Mouse (Mus musculus) heart, adult 2 months (tissue): Measurements from ENCODE around the gene Bik. TPM values are rescaled to one million over a fixed set of nuclear protein-coding genes. Genes with fewer than 3 reads are reported as not detected.

Source experiments
- DNase-seq, 2 experiments: peaks; one replicate each; pipeline ENCODE4 v3.0.0; 2021
- H3K27ac ChIP-seq: fragments of 200-600 bp; 2 replicates; pipeline ENCODE4 v1.8.1; 2022
- H3K27me3 ChIP-seq: fragments of 200-500 bp; 2 replicates; pipeline ENCODE4 v1.6.1; 2012; ENCODE audit warnings: mild to moderate bottlenecking, low read length, inconsistent platforms, mixed read lengths; ENCODE audit not compliant: control insufficient read depth, insufficient read depth
- H3K36me3 ChIP-seq: fragments of 200-500 bp; 2 replicates; pipeline ENCODE4 v1.6.1; 2012; ENCODE audit warnings: low read length, inconsistent platforms; ENCODE audit not compliant: control insufficient read depth, insufficient read depth
- H3K4me1 ChIP-seq: fragments of 200-500 bp; 2 replicates; pipeline ENCODE4 v1.6.1; 2011; ENCODE audit warnings: low read length; ENCODE audit not compliant: control insufficient read depth, insufficient read depth
- H3K4me3 ChIP-seq: fragments of 200-600 bp; 2 replicates; pipeline ENCODE4 v1.8.1; 2022
- H3K79me2 ChIP-seq: fragments of 200-500 bp; replicated peaks from 2 replicates; pipeline ENCODE4 v1.6.1; 2012; ENCODE audit warnings: mild to moderate bottlenecking, inconsistent platforms, low read length, moderate library complexity, mixed read lengths; ENCODE audit not compliant: control insufficient read depth, insufficient read depth
- H3K9ac ChIP-seq: fragments of 200-500 bp; 2 replicates; pipeline ENCODE4 v1.6.1; 2012; ENCODE audit warnings: low read depth, mild to moderate bottlenecking, control low read depth, inconsistent platforms, low read length, mixed read lengths
- CTCF ChIP-seq: fragments of 200-600 bp; IDR thresholded peaks from 2 replicates; pipeline ENCODE4 v1.8.1; 2022; ENCODE audit warnings: antibody characterized with exemption, mild to moderate bottlenecking, moderate library complexity
- EP300 ChIP-seq: fragments of 200-500 bp; IDR thresholded peaks from 2 replicates; pipeline ENCODE4 v1.6.1; 2011; ENCODE audit warnings: low read depth, low read length, control low read depth; ENCODE audit not compliant: insufficient read depth
- POLR2A ChIP-seq: fragments of 200-500 bp; IDR thresholded peaks from 2 replicates; pipeline ENCODE4 v1.6.1; 2011; ENCODE audit warnings: mild to moderate bottlenecking, low read depth, low read length, control low read depth; ENCODE audit not compliant: insufficient read depth
- WGBS: fragments of 180-500 bp; shearing (Covaris S2); methylation state at CpG from one replicate; pipeline ENCODE4 v1.1.7; 2018; 5-methylcytosine and 5-hydroxymethylcytosine counted together
- intact Hi-C: fragments of 180-260 bp; cut with DNase I; formaldehyde crosslinking; loops from one replicate; pipeline ENCODE4 v1.15.1; 2025
- polyA plus RNA-seq: library from polyadenylated mRNA; depleted of rRNA; stranded (reverse); fragments of >200 nt; gene quantifications from 2 replicates; pipeline ENCODE4 v1.2.3, GENCODE M21; 2012
- total RNA-seq, 2 experiments: library from RNA; stranded (reverse); gene quantifications; 2 replicates each; pipeline ENCODE4 v1.2.3; 2021

Bik gene
- total and polyA plus RNA-seq, 3 experiments = 8.3 to 11.7 (median 10.9) TPM

GRCm38 (mm10) chr15:83483482-83483881, 43.2 kb upstream of the Bik start:
- TF ChIP-seq EP300 (no peak), POLR2A (no peak), CTCF (peak; percentile 64)
- intact Hi-C loops = no loop called here

DNA sequence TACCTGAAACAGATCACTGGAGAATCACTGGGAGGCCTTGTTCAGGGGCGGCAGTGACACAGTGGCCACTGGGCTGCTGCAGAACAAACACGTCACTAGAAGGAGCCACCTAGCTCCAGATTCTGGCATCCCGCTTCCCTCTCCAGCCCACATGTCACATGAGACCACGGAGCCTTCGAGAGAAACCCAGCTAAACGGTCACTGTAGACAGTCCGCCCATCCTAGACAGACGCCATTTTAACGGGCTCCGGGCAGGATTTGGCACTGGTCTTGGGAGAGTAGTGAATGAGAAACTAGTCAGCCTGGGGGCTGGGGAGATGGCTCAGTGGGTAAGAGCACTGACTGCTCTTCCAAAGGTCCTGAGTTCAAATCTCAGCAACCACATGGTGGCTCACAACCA, 42.4 kb upstream of the Bik start:
- DNase-seq = no peak
- TF ChIP-seq EP300 (no peak), POLR2A (no peak), CTCF (no peak)
- Histone ChIP-seq H3K36me3 (no peaks in the 10 kb centered on the region), H3K27me3 (no peaks in the 10 kb centered on the region), H3K9ac (no peak overlapping the region), H3K4me1 (peaks cover 7% of the 10 kb centered on the region; the same call in 1 of the 2 replicates), H3K4me3 (no peak overlapping the region), H3K27ac (no peak overlapping the region), H3K79me2 (no peaks in the 10 kb centered on the region)
- 93% methylated on average over 10 of the region's 10 CpGs for WGBS
- intact Hi-C loops = no loop called here

More at GRCm38 (mm10) chr15:83483482-83483881, 43.2 kb upstream of the Bik start:
- no peak overlapping the region for H3K9ac ChIP-seq
- no peaks in the 10 kb centered on the region for H3K27me3 ChIP-seq
- 47% methylated on average over 2 of the region's 2 CpGs for WGBS
- H3K4me1 ChIP-seq = peaks cover 7% of the 10 kb centered on the region; the same call in 1 of the 2 replicates
- H3K27ac ChIP-seq = no peak overlapping the region
- peak in 1 of 2 experiments; percentile 26 for DNase-seq
- H3K79me2 ChIP-seq = no peaks in the 10 kb centered on the region
- no peaks in the 10 kb centered on the region for H3K36me3 ChIP-seq
- H3K4me3 ChIP-seq = no peak overlapping the region

GRCm38 (mm10) chr15:83487477-83488115, 39.1 kb upstream of the Bik start:
- Histone ChIP-seq H3K4me3 (peak overlapping the region; percentile 44; the same call in 1 of the 2 replicates), H3K9ac (peak overlapping the region; percentile 7; the same call in 1 of the 2 replicates), H3K36me3 (no peaks in the 10 kb centered on the region), H3K27ac (peak overlapping the region; percentile 66), H3K79me2 (no peaks in the 10 kb centered on the region), H3K4me1 (peaks cover 7% of the 10 kb centered on the region; the same call in 1 of the 2 replicates), H3K27me3 (no peaks in the 10 kb centered on the region)
- intact Hi-C loops = loop anchor here (2.0 kb wide), 1 partner anchor 15 kb away; no protein-coding TSS in a partner anchor
- TF ChIP-seq EP300 (peak; percentile 31; the same call in 1 of the 2 replicates), POLR2A (no peak), CTCF (peak; percentile 33)
- DNase-seq = peak in 1 of 2 experiments; percentile 51
- WGBS = 38% methylated on average over 9 of the region's 9 CpGs

- Histone ChIP-seq H3K27me3 (no peaks in the 10 kb centered on the region), H3K4me3 (peak overlapping the region; percentile 44), H3K79me2 (no peaks in the 10 kb centered on the region), H3K36me3 (no peaks in the 10 kb centered on the region), H3K9ac (no peak overlapping the region), H3K27ac (peak overlapping the region; percentile 66), H3K4me1 (peaks cover 7% of the 10 kb centered on the region; the same call in 1 of the 2 replicates)
- intact Hi-C loops = no loop called here
- WGBS = 66% methylated on average over 20 of the region's 20 CpGs
- peak; percentile 78; the same call in 1 of the 2 replicates for TF ChIP-seq EP300
- no peak for TF ChIP-seq CTCF
- peak; percentile 48; the same call in 1 of the 2 replicates for TF ChIP-seq POLR2A
- peak; percentile 43 to 52 for DNase-seq
Measured at GRCm38 (mm10) chr15:83489471-83489870, 37.2 kb upstream of the Bik start.

GRCm38 (mm10) chr15:83491891-83492290, 34.8 kb upstream of the Bik start:
- Histone ChIP-seq H3K27ac (no peak overlapping the region), H3K9ac (no peak overlapping the region), H3K79me2 (no peaks in the 10 kb centered on the region), H3K4me1 (peaks cover 7% of the 10 kb centered on the region; the same call in 1 of the 2 replicates), H3K4me3 (no peak overlapping the region), H3K27me3 (no peaks in the 10 kb centered on the region), H3K36me3 (no peaks in the 10 kb centered on the region)
- 36% methylated on average over 5 of the region's 5 CpGs for WGBS
- no peak for TF ChIP-seq CTCF
- no peak for TF ChIP-seq EP300
- TF ChIP-seq POLR2A = no peak
- DNase-seq = peak in 1 of 2 experiments; percentile 50
- intact Hi-C loops = no loop called here

- WGBS = 74% methylated on average over 7 of the region's 7 CpGs
- Histone ChIP-seq H3K27me3 (no peaks in the 10 kb centered on the region), H3K36me3 (no peaks in the 10 kb centered on the region), H3K9ac (no peak overlapping the region), H3K4me1 (no peaks in the 10 kb centered on the region; the same call in 1 of the 2 replicates), H3K4me3 (no peak overlapping the region), H3K27ac (no peak overlapping the region), H3K79me2 (no peaks in the 10 kb centered on the region)
- intact Hi-C loops = no loop called here
- DNase-seq = no peak
- TF ChIP-seq POLR2A = no peak
- no peak for TF ChIP-seq CTCF
Measured at GRCm38 (mm10) chr15:83493856-83494571, 32.6 kb upstream of the Bik start.
